Mouse (Mus musculus) megakaryocyte-erythroid progenitor cell, adult 5-6 weeks (primary cell): ENCODE data around the gene Prdm2. TPM values are rescaled to one million over a fixed set of nuclear protein-coding genes. Genes with fewer than 3 reads are reported as not detected.

ENCODE experiments used
- total RNA-seq, 2 experiments: library from RNA; stranded (forward) in 1 of 2; stranded (reverse) in 1 of 2; fragments of 200-1000, 215-1000 nt in 1 of 2; fragments of >200 nt in 1 of 2; fragmentation: Nextera tagmentation in 1 of 2; gene quantifications; 2 replicates each; pipeline ENCODE4 v1.2.3; 2014 to 2017

Gene Prdm2
- total RNA-seq, 2 experiments from 2014 or later, result 9.0 to 17.0 TPM

Other genes with a start within 250 kb of the Prdm2 start
- gene Pdpn, start 86.6 kb upstream of the Prdm2 start, total RNA-seq (2014; fragmentation: Nextera tagmentation), result not detected in 2 replicates
- gene Pdpn, start 86.6 kb upstream of the Prdm2 start, total RNA-seq (2017), result not detected in 2 replicates
- not detected in 2 replicates for gene Lrrc38, start 136.8 kb upstream of the Prdm2 start, total RNA-seq (2014; fragmentation: Nextera tagmentation)
- not detected in 2 replicates for gene Lrrc38, start 136.8 kb upstream of the Prdm2 start, total RNA-seq (2017)
- not detected in 2 replicates for gene Pramel1, start 181.4 kb upstream of the Prdm2 start, total RNA-seq (2014; fragmentation: Nextera tagmentation)
- not detected in 2 replicates for gene Pramel1, start 181.4 kb upstream of the Prdm2 start, total RNA-seq (2017)
- gene Pramef8, start 199.4 kb upstream of the Prdm2 start, total RNA-seq (2014; fragmentation: Nextera tagmentation), result 4.7 and 8.8 TPM in 2 replicates
- gene Pramef8, start 199.4 kb upstream of the Prdm2 start, total RNA-seq (2017), result 8.6 and 29.3 TPM in 2 replicates
- gene Oog4, start 237.3 kb upstream of the Prdm2 start, total RNA-seq (2014; fragmentation: Nextera tagmentation), result not detected in 2 replicates
- not detected in 2 replicates for gene Oog4, start 237.3 kb upstream of the Prdm2 start, total RNA-seq (2017)